Mouse (Mus musculus): ENCODE data around the gene Rab25.

DNA sequence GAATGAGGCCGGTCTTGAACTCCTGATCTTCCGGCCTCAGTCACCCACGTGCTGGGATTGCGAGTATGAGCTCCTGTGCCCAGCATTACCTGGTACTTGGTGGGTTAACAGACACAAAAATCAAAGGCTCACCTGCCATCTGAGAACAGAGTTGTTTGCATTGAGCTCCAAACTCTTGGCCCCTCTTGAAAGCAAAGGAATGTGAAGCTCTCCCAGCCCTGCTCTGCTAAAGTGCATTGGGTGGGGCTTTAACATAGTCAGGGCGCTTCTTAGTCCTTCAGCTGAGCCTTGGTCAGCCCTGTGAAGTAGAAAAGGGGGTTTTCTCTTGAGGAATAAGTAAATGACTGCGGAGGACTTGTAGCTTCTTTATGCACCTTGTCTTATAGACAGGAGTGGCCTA lies 37.7 kb upstream of the Rab25 start:
- TF ChIP-seq CTCF (IDR thresholded peaks at IDR 0.05; ENCODE audit: borderline replicate concordance, control insufficient read depth, extremely low read depth, insufficient read depth, low read length, poor library complexity) (no peak), POLR2A (IDR thresholded peaks at IDR 0.05; ENCODE audit: control insufficient read depth, extremely low read depth, insufficient read depth, low read length, poor library complexity) (no peak)

Data from thymus, adult 2 months (tissue).